Mouse (Mus musculus) ES-Bruce4 (cell line): ENCODE results near the gene Rsph3a. TPM values are rescaled to one million over a fixed set of nuclear protein-coding genes. Genes with fewer than 3 reads are reported as not detected.
"Not testable (repeated sequence)": the region's sequence is repeated elsewhere in the genome, so short reads cannot be mapped to it uniquely, and the experiment has no call there.

Experiments
- H3K27ac ChIP-seq: 2 replicates; pipeline ENCODE4 v1.5.1; 2012; ENCODE audit warnings: low read length, inconsistent platforms; ENCODE audit not compliant: insufficient read depth
- H3K27me3 ChIP-seq: 2 replicates; pipeline ENCODE4 v1.6.1; 2012; ENCODE audit warnings: mild to moderate bottlenecking, low read length, inconsistent platforms; ENCODE audit not compliant: control insufficient read depth, poor library complexity, insufficient read depth, severe bottlenecking
- H3K36me3 ChIP-seq: 2 replicates; pipeline ENCODE4 v1.6.1; 2012; ENCODE audit warnings: inconsistent platforms, mild to moderate bottlenecking, low read length, moderate library complexity; ENCODE audit not compliant: control insufficient read depth, poor library complexity, insufficient read depth, severe bottlenecking
- H3K4me1 ChIP-seq: one replicate; pipeline ENCODE4 v1.8.1; 2011; ENCODE audit warnings: low read length; ENCODE audit not compliant: control insufficient read depth, insufficient read depth
- H3K4me3 ChIP-seq: 2 replicates; pipeline ENCODE4 v1.5.1; 2011; ENCODE audit warnings: low read depth, mild to moderate bottlenecking, low read length
- H3K9ac ChIP-seq: 2 replicates; pipeline ENCODE4 v1.6.1; 2012; ENCODE audit warnings: low read depth, mild to moderate bottlenecking, inconsistent platforms; ENCODE audit not compliant: poor library complexity, severe bottlenecking
- H3K9me3 ChIP-seq: replicated peaks from 2 replicates; pipeline ENCODE4 v1.6.1; 2012; ENCODE audit warnings: mild to moderate bottlenecking, low read length, inconsistent platforms; ENCODE audit not compliant: control insufficient read depth, poor library complexity, insufficient read depth, severe bottlenecking
- CTCF ChIP-seq: IDR thresholded peaks from one replicate; pipeline ENCODE4 v1.8.1; 2011; ENCODE audit warnings: low read depth, low read length
- POLR2A ChIP-seq: IDR thresholded peaks from one replicate; pipeline ENCODE4 v1.8.1; 2011; ENCODE audit warnings: low read length; ENCODE audit not compliant: insufficient read depth
- polyA plus RNA-seq: library from polyadenylated mRNA; stranded (reverse); fragments of >200 nt; gene quantifications from 2 replicates; pipeline ENCODE4 v1.2.4, GENCODE M21; 2011; ENCODE audit warnings: low read depth; ENCODE audit not compliant: missing spikeins, insufficient read depth, insufficient read length

Gene Rsph3a
- polyA plus RNA-seq, 1 experiment: 3.9 TPM

DNA sequence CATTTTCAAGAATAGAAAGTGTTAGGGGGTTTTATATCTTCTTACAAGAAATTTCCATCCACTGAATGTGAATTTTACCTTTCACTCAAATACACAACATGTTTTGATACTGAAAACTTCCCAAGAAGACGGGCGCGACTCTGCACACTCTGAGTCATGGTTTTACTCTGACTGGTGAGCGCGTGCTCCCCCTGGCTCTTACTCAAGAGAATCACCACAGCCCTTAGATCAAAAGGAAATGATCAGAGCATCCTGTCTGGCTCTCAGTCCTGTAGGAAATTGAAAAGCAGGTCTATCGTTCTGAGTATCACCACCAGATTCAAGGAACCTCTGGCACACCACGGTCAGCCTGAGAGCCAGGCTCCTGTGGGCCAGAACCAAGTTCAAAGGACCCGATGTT is 5.8 kb upstream of the Rsph3a start:
- no peak overlapping the region for H3K4me3 ChIP-seq
- peak; percentile 18 for TF ChIP-seq CTCF
- TF ChIP-seq POLR2A: no peak
- no peak overlapping the region for H3K27ac ChIP-seq
- no peak overlapping the region for H3K9ac ChIP-seq
- H3K4me1 ChIP-seq: no peaks in the 10 kb centered on the region
- H3K27me3 ChIP-seq: no peaks in the 10 kb centered on the region
- no peaks in the 10 kb centered on the region for H3K36me3 ChIP-seq
- H3K9me3 ChIP-seq: no peaks in the 10 kb centered on the region

DNA sequence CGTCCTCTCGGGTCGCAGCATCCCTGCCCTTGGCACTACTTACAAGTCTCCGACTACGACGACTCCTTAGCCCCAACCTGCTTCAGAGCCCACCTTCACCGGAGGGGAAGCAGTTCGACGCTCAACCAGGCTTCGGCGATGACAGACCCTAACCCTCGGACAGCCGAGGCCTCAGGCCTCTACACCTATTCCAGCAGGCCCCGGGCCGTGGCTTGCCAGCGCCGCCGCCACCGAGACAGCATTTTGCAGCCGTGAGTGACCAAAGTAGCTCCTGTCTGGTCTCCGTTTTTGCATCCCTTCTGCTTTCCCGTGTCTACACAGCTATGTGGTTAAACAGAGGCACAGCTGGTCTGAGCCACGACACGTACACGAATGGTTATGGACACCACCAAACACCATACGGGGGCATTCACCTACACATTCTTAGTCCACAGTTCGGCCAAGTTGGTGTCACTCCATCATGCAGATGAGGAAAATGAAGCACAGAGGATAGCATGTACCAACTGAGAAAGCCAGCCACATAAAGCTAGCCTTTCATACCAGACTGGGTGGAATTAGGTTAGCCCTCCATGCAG is 726 bp downstream of the Rsph3a start:
- H3K4me3 ChIP-seq: peak overlapping the region; percentile 87
- H3K27me3 ChIP-seq, H3K27ac ChIP-seq, H3K36me3 ChIP-seq, H3K9me3 ChIP-seq, H3K4me1 ChIP-seq: not testable (repeated sequence)
- 0 out of 2 replicates have a peak overlapping the region, but pooled peaks have one; percentile 45 for H3K9ac ChIP-seq

- not testable (repeated sequence) for H3K4me1 ChIP-seq, H3K4me3 ChIP-seq, H3K27me3 ChIP-seq, H3K27ac ChIP-seq, H3K9me3 ChIP-seq, H3K9ac ChIP-seq, H3K36me3 ChIP-seq
These were observed 5.9 kb downstream of the Rsph3a start for GRCm38 (mm10) chr17:7951333-7951732.

DNA sequence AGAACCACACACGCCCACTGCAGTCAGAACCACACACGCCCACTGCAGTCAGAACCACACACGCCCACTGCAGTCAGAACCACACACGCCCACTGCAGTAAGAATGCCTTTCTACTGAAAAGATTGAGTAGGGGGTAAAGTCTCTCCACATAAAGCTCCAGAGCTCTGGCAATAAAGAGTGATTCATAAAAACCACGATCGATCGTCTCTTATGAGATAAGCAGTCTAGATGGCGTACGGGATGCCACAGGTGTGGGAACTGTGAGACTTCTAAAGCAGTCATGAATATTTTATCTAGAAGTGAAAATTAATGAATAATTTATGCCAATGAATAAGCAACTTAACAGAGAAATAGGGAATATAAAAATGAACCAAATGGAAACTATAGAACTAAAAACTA is 11.8 kb downstream of the Rsph3a start:
- not testable (repeated sequence) for H3K4me3 ChIP-seq, H3K27ac ChIP-seq, H3K27me3 ChIP-seq, H3K4me1 ChIP-seq, H3K36me3 ChIP-seq, H3K9ac ChIP-seq, H3K9me3 ChIP-seq

GRCm38 (mm10) chr17:7963333-7963732 is 17.9 kb downstream of the Rsph3a start:
- H3K9ac ChIP-seq: not testable (repeated sequence)

DNA sequence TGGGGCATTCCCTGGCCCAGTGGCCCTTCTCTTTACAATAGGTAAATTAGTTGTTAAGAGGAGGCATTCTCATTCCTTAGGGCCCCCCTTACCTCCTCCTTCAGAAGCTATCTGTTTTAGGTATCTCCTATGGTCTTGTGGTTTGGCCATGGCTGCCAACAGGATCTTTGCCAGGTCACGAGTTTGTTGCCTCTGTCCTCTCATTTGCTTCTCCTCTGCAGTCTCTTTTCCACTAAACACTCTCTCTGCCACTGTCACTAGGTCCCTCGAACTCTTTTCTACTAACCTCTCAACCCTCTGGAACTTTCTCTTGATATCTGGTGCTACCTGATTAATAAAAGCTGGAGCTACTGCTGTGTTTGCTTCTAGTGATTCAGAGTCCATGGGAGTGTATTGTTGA is 19.0 kb downstream of the Rsph3a start:
- not testable (repeated sequence) for H3K9me3 ChIP-seq, H3K9ac ChIP-seq, H3K4me3 ChIP-seq, H3K27ac ChIP-seq, H3K36me3 ChIP-seq, H3K27me3 ChIP-seq, H3K4me1 ChIP-seq

More at GRCm38 (mm10) chr17:7963333-7963732, 17.9 kb downstream of the Rsph3a start:
- not testable (repeated sequence) for H3K4me3 ChIP-seq, H3K27ac ChIP-seq, H3K9me3 ChIP-seq, H3K36me3 ChIP-seq, H3K27me3 ChIP-seq, H3K4me1 ChIP-seq

DNA sequence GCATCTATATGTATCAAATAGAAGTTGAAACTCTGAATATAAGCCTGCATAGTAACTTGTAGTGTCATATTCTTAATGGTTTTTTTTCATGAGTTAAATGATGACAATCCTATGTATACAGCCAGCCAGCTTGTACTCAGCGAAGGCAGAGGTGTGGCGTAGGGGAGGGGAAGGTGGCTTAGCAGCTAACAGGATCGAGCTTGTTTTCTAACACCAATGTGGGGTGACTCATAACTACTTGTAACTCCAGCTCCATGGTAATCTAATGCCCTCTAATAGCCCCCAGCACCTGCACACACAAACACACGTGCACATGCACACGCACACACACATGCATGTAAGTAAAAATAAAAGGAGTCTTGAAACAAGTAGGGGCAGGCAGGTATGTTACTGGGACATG is 23.1 kb downstream of the Rsph3a start:
- not testable (repeated sequence) for H3K4me3 ChIP-seq, H3K36me3 ChIP-seq, H3K27me3 ChIP-seq, H3K9me3 ChIP-seq, H3K27ac ChIP-seq, H3K4me1 ChIP-seq, H3K9ac ChIP-seq

DNA sequence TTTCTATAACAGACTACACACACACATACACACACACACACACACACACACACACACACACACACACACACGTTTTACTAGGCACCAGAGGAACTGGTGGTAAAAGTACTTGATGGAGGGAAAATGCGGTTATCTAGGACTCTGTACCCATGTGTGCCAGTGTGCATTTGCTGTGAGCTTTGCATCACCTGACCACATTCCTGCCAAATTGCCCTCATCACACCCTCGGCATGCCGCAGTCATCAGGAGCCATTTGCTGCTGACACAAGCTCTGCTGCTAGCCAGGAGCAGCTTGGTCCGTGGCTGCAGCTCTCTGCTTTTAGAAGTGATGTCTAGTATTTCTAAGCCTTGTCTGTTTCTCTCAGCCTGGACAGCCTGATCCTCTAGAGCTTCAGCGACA is 24.4 kb downstream of the Rsph3a start:
- not testable (repeated sequence) for H3K9me3 ChIP-seq, H3K9ac ChIP-seq, H3K4me1 ChIP-seq, H3K36me3 ChIP-seq, H3K27me3 ChIP-seq, H3K27ac ChIP-seq, H3K4me3 ChIP-seq

DNA sequence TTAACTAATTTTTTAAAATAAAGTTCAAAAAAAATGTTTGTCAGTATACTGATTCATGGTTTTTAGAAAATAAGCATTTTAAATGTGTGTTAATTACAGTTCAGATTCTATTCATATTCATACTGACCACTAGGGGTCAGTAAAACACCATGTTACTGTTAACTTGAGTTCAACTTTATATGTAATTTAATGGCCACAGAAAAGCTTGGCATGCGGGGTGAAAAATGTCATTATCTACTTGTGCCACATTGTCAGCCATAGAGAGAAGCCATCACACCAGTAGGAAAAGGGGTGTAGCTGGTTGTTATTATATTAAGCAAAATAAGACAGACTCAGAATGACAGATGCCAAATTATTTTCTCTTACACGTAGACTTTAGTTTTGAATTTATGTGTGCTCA is 38.1 kb downstream of the Rsph3a start:
- H3K9ac ChIP-seq, H3K4me3 ChIP-seq, H3K27ac ChIP-seq, H3K4me1 ChIP-seq, H3K27me3 ChIP-seq, H3K36me3 ChIP-seq, H3K9me3 ChIP-seq: not testable (repeated sequence)

DNA sequence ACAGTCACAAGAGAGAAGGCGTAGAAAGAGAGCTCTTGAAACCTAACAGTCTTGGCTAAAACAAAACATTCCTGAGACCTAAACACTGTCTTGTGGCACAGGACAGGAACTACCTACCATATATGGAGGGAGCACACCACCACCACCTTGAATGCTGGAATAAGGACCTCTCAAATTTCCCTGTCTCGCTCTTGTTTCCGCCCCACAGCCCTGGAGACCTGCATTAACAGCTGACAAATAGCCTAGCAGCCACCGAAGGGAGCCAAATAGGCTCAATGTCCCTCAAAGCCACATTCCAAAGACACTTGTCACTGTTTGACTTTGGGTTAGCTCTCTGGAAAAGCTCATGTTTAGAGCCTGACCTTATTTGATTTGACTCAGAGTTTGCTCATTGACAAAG is 40.2 kb downstream of the Rsph3a start:
- not testable (repeated sequence) for H3K9ac ChIP-seq, H3K4me1 ChIP-seq

More for the DNA sequence above, 40.2 kb downstream of the Rsph3a start:
- not testable (repeated sequence) for H3K27ac ChIP-seq, H3K36me3 ChIP-seq, H3K4me3 ChIP-seq, H3K9me3 ChIP-seq, H3K27me3 ChIP-seq
